Mouse (Mus musculus): ENCODE results near the gene Slc6a12. TPM values are rescaled to one million over a fixed set of nuclear protein-coding genes. Genes with fewer than 3 reads are reported as not detected.

The Slc6a12 gene
- total RNA-seq, 2 experiments from 2014 or later, result 0.31 to 4.8 TPM

DNA sequence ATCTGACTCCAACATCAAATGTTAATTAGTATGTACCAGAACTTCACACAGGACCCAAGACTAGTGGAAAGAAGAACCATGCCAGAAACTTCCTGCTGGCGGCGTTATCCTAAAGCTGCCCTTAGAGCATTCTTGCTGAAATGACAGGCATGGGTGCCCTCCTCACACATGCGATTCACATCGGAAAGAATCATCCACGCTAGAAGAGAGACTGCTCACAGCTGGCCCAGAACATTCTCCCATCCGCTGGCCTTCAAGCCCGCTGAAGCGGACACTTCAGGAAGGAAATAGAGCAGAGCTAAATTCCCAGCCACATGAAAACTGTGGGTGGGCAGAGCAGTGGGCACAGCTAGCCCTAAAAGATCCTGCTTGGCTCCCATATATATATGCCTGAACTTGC is 62.4 kb downstream of the Slc6a12 start:
- no peak for DNase-seq (ENCODE audit: low spot score in 2 of 2)

- no peak for DNase-seq (ENCODE audit: low spot score in 2 of 2)
Observed at GRCm38 (mm10) chr6:121407571-121408011, 64.7 kb downstream of the Slc6a12 start.

DNA sequence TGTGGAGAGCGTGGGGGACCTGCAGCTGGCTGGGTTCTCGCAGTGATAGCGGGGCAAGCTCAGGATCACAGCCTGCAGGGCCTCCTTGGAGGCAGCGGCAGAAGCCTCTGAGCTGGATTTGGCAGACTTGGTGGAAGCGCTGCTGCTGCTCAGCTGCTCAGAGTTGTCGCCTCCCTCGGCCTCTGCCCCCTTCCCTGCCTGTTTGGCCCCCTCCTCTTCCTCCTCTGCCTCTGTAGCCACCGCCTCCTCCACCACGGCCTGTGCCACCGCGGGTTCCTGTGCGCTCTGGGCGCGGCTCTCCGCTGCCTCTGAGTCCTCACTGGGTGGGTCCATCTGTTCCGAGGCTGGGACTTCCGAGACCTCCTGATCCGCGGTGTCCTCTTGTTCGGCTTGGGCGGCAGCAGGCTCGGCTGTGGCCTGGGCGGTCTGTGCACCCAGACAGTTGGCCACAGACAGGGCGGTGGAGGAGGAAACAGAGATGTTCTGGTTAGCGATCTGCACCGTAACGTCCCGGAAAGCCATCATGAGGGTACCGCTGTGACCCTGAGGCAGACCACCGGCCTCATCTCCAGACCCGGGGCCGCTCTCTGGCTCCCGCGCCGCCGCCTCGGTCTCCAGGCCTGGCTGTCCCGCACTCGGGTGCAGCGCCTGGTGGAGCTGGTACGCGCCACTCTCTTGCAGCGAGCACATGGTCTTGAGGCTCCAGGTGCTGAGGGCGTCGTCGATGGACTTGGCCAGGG is 69.9 kb downstream of the Slc6a12 start:
- no peak for DNase-seq (ENCODE audit: low spot score in 2 of 2)

Small RNA genes lying within 50 kb of the gene (microRNA-seq; reads per million reads assigned to microRNA genes)
- not detected for gene Gm24855

Other genes with a start within 250 kb of the Slc6a12 start
- gene Mical3, start 212.1 kb upstream of the Slc6a12 start, total RNA-seq (2021), result 10 to 100 TPM; 71.0 to 71.9 TPM
- gene Pex26, start 159.4 kb upstream of the Slc6a12 start, total RNA-seq (2021), result 10 to 100 TPM; 13.4 TPM
- 1 to 10 TPM; 1.8 to 2.6 TPM for gene Tuba8, start 132.4 kb upstream of the Slc6a12 start, total RNA-seq (2021)
- gene Usp18, start 97.2 kb upstream of the Slc6a12 start, total RNA-seq (2021), result 1 to 10 TPM in 1 of 2 experiments, under 1 TPM in 1; 0.98 to 2.3 TPM
- gene Slc6a13, start 42.8 kb upstream of the Slc6a12 start, total RNA-seq (2021), result 10 to 100 TPM in 1 of 2 experiments, 1 to 10 TPM in 1; 4.5 to 15.2 TPM
- 1 to 10 TPM; 5.5 to 6.4 TPM for gene Iqsec3, start 130.6 kb downstream of the Slc6a12 start, total RNA-seq (2021)